ENCODE assay signal across 29 mouse cellular contexts in the genomic region with DNA sequence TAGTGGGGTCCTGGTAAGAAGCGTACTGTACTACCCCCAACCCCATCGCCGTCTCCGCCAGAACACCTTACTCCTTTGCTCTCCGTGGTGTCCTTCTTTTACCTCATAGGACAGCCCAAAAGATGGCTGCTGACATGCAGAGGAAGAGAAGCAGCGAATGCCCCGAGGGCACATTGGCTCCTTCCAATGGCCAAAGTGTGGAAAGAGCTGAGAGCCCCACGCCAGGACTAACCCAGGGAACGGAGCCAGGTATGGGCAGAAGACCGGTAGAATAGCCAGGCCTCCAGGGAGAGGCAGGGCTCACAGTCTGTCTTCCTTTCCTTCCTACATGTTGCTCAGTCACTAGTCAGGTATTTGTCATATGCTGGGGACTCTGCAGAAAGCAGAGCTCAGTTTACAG. TPM values are rescaled to one million over a fixed set of nuclear protein-coding genes. Genes with fewer than 3 reads are reported as not detected.
"Had no signal": no experiment of that assay in that cellular context is flagged by ENCODE, and none has a peak within 500 bp of the region (broad histone marks: within the 10 kb centered on the region; RNA-seq: fewer than 3 reads in every experiment).

No protein-coding gene starts in this region.

- DNase-seq: kidney, postnatal 10 days; kidney, postnatal 4 days; left cerebral cortex, postnatal 4 days; liver, embryonic 13.5 days; lung, adult 2 months; lung, postnatal 14 days; lung, postnatal 4 days; midbrain, embryonic 14.5 days; thymus, adult 18-20 months; thymus, postnatal 36 days had no signal

- H3K27ac ChIP-seq: kidney, embryonic 15.5 days; limb, embryonic 12.5 days; limb, embryonic 15.5 days; liver, embryonic 13.5 days had no signal

- H3K9me3 ChIP-seq: kidney, embryonic 15.5 days; limb, embryonic 12.5 days; limb, embryonic 15.5 days; liver, embryonic 13.5 days had no signal

- H3K4me3 ChIP-seq: kidney, embryonic 15.5 days; limb, embryonic 12.5 days; limb, embryonic 15.5 days; liver, embryonic 13.5 days had no signal

- H3K9ac ChIP-seq: kidney, embryonic 15.5 days; limb, embryonic 12.5 days; limb, embryonic 15.5 days; liver, embryonic 13.5 days had no signal

- H3K36me3 ChIP-seq: liver, embryonic 13.5 days had no signal

- H3K4me2 ChIP-seq: kidney, embryonic 15.5 days; limb, embryonic 12.5 days; limb, embryonic 15.5 days; liver, embryonic 13.5 days; midbrain, embryonic 11.5 days had no signal

RNA-seq across cellular contexts. Expression of a gene that starts 8.1 kb away (rescaled TPM):
- total RNA-seq: megakaryocyte progenitor cell, adult 5-6 weeks; megakaryocyte-erythroid progenitor cell, adult 5-6 weeks had no signal

RNA-seq across cellular contexts. Expression of a gene that starts 29.7 kb away (rescaled TPM):
- total RNA-seq: layer of hippocampus, adult 18-20 months; layer of hippocampus, postnatal 14 days; left cerebral cortex, adult 8-10 months; left cerebral cortex, postnatal 14 days; left cerebral cortex, postnatal 4 days; megakaryocyte-erythroid progenitor cell, adult 5-6 weeks; midbrain, postnatal 0 days had no signal
- polyA plus RNA-seq: kidney, embryonic 15.5 days; limb, embryonic 12.5 days; limb, embryonic 15.5 days; liver, embryonic 13.5 days; liver, embryonic 16.5 days; lung, adult 2 months; lung, embryonic 16.5 days; midbrain, embryonic 11.5 days; midbrain, embryonic 14.5 days; midbrain, postnatal 0 days; neural tube, embryonic 11.5 days; neural tube, embryonic 14.5 days; small intestine, adult 2 months; spleen, adult 2 months; stomach, embryonic 16.5 days; urinary bladder, adult 2 months had no signal

RNA-seq across cellular contexts. Expression of a gene that starts 36.9 kb away (rescaled TPM):
- total RNA-seq: megakaryocyte progenitor cell, adult 5-6 weeks had no signal
